Mouse (Mus musculus) heart, embryonic 13.5 days (tissue): Measurements from ENCODE around the gene Lrrc8b. TPM values are rescaled to one million over a fixed set of nuclear protein-coding genes. Genes with fewer than 3 reads are reported as not detected.

Experiments
- ATAC-seq: fragments of 200-750 bp; cut with Nextera tagmentation; 2 replicates; pipeline ENCODE4 v1.8.0; 2017; ENCODE audit warnings: moderate TSS enrichment; ENCODE audit not compliant: insufficient number of reproducible peaks, low FRiP score, low TSS enrichment; ENCODE audit errors: extremely low read depth
- H3K27ac ChIP-seq: fragments of 300-500 bp; sonication (generic); replicated peaks from 2 replicates; pipeline ENCODE4 v1.5.1; 2015; ENCODE audit warnings: moderate library complexity, mild to moderate bottlenecking, inconsistent platforms
- H3K27me3 ChIP-seq: fragments of 300-500 bp; sonication (generic); replicated peaks from 2 replicates; pipeline ENCODE4 v1.6.1; 2015; ENCODE audit warnings: mild to moderate bottlenecking, inconsistent platforms
- H3K36me3 ChIP-seq: fragments of 300-500 bp; sonication (generic); 2 replicates; pipeline ENCODE4 v1.6.1; 2015; ENCODE audit warnings: mild to moderate bottlenecking, inconsistent platforms
- H3K4me1 ChIP-seq: fragments of 300-500 bp; sonication (generic); 2 replicates; pipeline ENCODE4 v1.6.1; 2015; ENCODE audit warnings: inconsistent platforms
- H3K4me2 ChIP-seq: fragments of 300-500 bp; sonication (generic); 2 replicates; pipeline ENCODE4 v1.6.1; 2015; ENCODE audit warnings: inconsistent platforms, mild to moderate bottlenecking, moderate library complexity
- H3K4me3 ChIP-seq: fragments of 300-500 bp; sonication (generic); 2 replicates; pipeline ENCODE4 v1.5.1; 2015; ENCODE audit warnings: moderate library complexity, mild to moderate bottlenecking, inconsistent platforms
- H3K9ac ChIP-seq: fragments of 300-500 bp; sonication (generic); 2 replicates; pipeline ENCODE4 v1.6.1; 2015; ENCODE audit warnings: inconsistent platforms, mild to moderate bottlenecking, moderate library complexity
- H3K9me3 ChIP-seq: fragments of 300-500 bp; sonication (generic); 2 replicates; pipeline ENCODE4 v1.6.1; 2016; ENCODE audit warnings: inconsistent platforms
- WGBS: fragments of 180-500 bp; shearing (Covaris S2); methylation state at CpG from one replicate; pipeline ENCODE4 v1.1.7; 2015; ENCODE audit warnings: mixed read lengths; 5-methylcytosine and 5-hydroxymethylcytosine counted together
- polyA plus RNA-seq: library from polyadenylated mRNA; unstranded; fragments of >200 nt; fragmentation: Nextera tagmentation; extraction: Ambion mirVana; gene quantifications from 2 replicates; pipeline ENCODE4 v1.2.1, GENCODE M21; 2015

Gene Lrrc8b
- polyA plus RNA-seq, 1 experiment from 2014 or later = 3.8 TPM

DNA sequence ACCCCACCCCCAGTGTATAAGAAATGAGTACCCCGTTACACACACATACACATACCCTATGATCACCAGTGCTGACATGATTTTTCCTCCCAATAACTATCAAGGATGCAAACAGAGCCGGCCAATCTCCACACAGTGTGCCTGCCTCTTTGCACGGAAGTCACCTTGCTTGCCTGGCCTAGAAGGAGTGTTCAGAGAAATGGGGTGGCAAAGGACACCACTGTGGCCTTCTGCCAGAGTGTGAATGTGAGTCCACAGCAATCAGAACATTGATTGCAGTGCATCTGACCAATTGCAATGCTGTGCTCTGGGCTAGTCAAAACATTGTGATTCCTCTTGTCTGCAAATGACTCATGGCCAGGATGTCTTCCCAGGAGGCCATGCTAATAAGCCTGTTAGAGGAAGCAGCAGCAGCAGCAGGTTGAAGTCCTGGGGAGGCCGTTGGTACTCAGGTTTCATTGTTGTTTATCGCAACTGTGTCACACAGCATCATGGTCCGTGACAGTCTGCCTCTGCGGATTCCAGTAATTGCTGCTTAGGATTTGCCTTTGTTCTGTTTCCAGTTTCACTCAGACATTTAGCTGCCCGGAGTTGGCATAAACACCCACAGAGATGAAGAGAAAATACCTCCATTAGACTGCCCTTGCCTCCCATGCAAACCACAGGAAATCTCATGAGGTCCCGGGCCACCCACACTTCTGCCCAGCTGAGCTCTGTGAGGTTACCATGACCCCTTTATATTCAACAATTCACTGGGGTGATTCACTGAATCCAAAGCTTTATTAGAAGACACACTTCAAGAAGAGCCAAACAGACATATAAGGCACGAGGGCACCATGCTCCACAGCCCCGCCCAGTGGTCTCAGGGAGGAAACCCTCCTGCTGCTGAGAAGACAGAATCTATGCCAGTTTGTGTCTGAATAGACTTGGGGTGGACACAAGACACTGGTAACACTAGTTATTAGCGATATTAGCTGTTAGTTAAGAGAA is 84.9 kb downstream of the Lrrc8b start:
- no peaks in the 10 kb centered on the region for H3K36me3 ChIP-seq
- no peak overlapping the region for H3K4me3 ChIP-seq
- no peak for ATAC-seq
- H3K4me2 ChIP-seq = no peak overlapping the region
- peaks cover 21% of the 10 kb centered on the region for H3K4me1 ChIP-seq
- H3K27me3 ChIP-seq = no peaks in the 10 kb centered on the region
- no peaks in the 10 kb centered on the region for H3K9me3 ChIP-seq
- WGBS = 51% methylated on average over 12 of the region's 12 CpGs
- no peak overlapping the region for H3K9ac ChIP-seq
- H3K27ac ChIP-seq = no peak overlapping the region

- H3K9ac ChIP-seq = no peak overlapping the region
- H3K36me3 ChIP-seq = no peaks in the 10 kb centered on the region
- ATAC-seq = no peak
- no peak overlapping the region for H3K4me2 ChIP-seq
- H3K4me1 ChIP-seq = peaks cover 15% of the 10 kb centered on the region
- H3K27me3 ChIP-seq = no peaks in the 10 kb centered on the region
- H3K27ac ChIP-seq = no peak overlapping the region
- H3K9me3 ChIP-seq = no peaks in the 10 kb centered on the region
- H3K4me3 ChIP-seq = no peak overlapping the region
- WGBS = 79% methylated on average over 3 of the region's 3 CpGs
These were observed 85.6 kb downstream of the Lrrc8b start for GRCm38 (mm10) chr5:105501136-105501535.

GRCm38 (mm10) chr5:105508813-105509212 is 93.2 kb downstream of the Lrrc8b start:
- H3K4me3 ChIP-seq = no peak overlapping the region
- no peak overlapping the region for H3K9ac ChIP-seq
- no peak overlapping the region for H3K4me2 ChIP-seq
- 85% methylated on average over 6 of the region's 6 CpGs for WGBS
- no peak for ATAC-seq
- H3K27me3 ChIP-seq = no peaks in the 10 kb centered on the region
- no peak overlapping the region for H3K27ac ChIP-seq
- no peaks in the 10 kb centered on the region for H3K36me3 ChIP-seq
- peaks cover 3% of the 10 kb centered on the region; the same call in 1 of the 2 replicates for H3K4me1 ChIP-seq
- H3K9me3 ChIP-seq = no peaks in the 10 kb centered on the region

DNA sequence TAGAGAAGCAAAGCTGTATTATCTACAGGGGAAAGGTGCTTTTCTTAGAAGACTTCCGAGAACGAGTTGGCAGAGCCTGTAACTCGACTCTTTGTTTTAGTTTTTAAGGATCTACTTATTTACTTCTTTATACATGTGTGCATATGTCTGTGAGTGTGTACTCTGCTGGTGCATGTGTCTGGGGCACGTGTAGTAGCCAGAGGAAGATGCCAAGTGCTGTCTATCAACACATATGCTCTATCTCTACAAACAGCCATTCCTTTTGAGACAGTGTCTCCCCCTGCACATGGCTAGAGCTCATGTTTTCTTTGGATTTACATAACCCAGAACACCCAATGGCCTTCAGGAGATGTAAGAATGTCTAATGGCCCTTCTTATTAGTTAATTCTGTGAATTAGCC is 96.7 kb downstream of the Lrrc8b start:
- H3K9ac ChIP-seq = no peak overlapping the region
- peaks cover 12% of the 10 kb centered on the region for H3K4me1 ChIP-seq
- no peak overlapping the region for H3K27ac ChIP-seq
- H3K9me3 ChIP-seq = no peaks in the 10 kb centered on the region
- WGBS = 36% methylated on average over 4 of the region's 4 CpGs
- H3K36me3 ChIP-seq = no peaks in the 10 kb centered on the region
- H3K27me3 ChIP-seq = no peaks in the 10 kb centered on the region
- no peak overlapping the region for H3K4me3 ChIP-seq
- no peak for ATAC-seq
- H3K4me2 ChIP-seq = no peak overlapping the region

DNA sequence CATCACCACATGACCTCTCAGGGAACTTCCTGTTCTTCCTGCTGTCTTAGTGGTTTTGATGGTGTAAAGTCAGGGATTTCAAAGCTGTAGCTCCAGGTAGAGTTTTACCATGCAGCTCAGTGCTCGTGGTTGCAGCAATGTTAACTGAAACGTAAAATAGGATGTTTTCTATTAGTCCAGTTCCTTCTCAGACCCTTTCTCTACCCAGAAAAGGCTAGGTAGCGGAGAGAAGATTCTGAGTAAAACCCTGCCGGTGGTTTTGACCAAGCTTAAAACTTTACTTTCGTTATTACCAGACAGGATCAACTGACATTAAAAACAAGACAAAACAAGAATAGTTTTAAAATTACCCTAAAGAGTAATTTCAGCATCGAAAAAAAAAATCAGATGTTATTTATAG is 100.0 kb downstream of the Lrrc8b start:
- peaks cover 29% of the 10 kb centered on the region for H3K4me1 ChIP-seq
- no peak overlapping the region for H3K9ac ChIP-seq
- no peak overlapping the region for H3K4me2 ChIP-seq
- 77% methylated on average over 6 of the region's 6 CpGs for whole genome bisulfite sequencing
- H3K36me3 ChIP-seq = no peaks in the 10 kb centered on the region
- no peaks in the 10 kb centered on the region for H3K27me3 ChIP-seq
- H3K9me3 ChIP-seq = no peaks in the 10 kb centered on the region
- no peak overlapping the region for H3K27ac ChIP-seq
- no peak overlapping the region for H3K4me3 ChIP-seq
- ATAC-seq = no peak

DNA sequence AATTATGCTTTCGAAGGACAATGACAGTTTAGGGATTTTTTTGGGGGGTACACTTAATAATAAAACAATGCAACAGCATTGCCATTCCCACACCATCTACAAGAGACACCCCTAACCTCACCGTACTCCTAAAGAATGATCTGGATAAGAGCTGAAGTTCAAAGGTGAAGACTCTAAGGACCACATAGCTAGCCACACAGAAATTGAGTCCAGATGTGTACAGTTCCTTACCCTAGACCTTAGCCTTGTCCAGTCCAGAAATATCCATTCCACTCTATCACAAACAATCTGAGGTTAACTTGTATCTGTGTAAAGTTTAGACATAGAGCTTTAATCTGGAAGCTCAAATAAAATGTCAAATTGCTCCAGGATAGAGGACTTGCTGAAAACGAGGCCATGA is 100.7 kb downstream of the Lrrc8b start:
- H3K36me3 ChIP-seq = no peaks in the 10 kb centered on the region
- no peaks in the 10 kb centered on the region for H3K9me3 ChIP-seq
- H3K4me1 ChIP-seq = peaks cover 36% of the 10 kb centered on the region
- no peak overlapping the region for H3K27ac ChIP-seq
- ATAC-seq = no peak
- no peak overlapping the region for H3K4me3 ChIP-seq
- H3K4me2 ChIP-seq = no peak overlapping the region
- H3K27me3 ChIP-seq = no peaks in the 10 kb centered on the region
- H3K9ac ChIP-seq = no peak overlapping the region
- 51% methylated on average over 3 of the region's 3 CpGs for WGBS

GRCm38 (mm10) chr5:105517992-105518625 is 102.5 kb downstream of the Lrrc8b start:
- Histone ChIP-seq H3K9ac (peak overlapping the region; percentile 97), H3K4me2 (peak overlapping the region; percentile 88), H3K4me3 (peak overlapping the region; percentile 92), H3K27ac (peak overlapping the region; percentile 98), H3K36me3 (no peaks in the 10 kb centered on the region), H3K27me3 (no peaks in the 10 kb centered on the region), H3K4me1 (peaks cover 51% of the 10 kb centered on the region), H3K9me3 (no peaks in the 10 kb centered on the region)
- 7% methylated on average over 7 of the region's 7 CpGs for WGBS
- ATAC-seq = no peak

- H3K4me1 ChIP-seq = peaks cover 57% of the 10 kb centered on the region
- no peaks in the 10 kb centered on the region for H3K27me3 ChIP-seq
- peak overlapping the region; percentile 97 for H3K9ac ChIP-seq
- H3K9me3 ChIP-seq = no peaks in the 10 kb centered on the region
- H3K36me3 ChIP-seq = no peaks in the 10 kb centered on the region
- H3K4me2 ChIP-seq = peak overlapping the region; percentile 88
- peak overlapping the region; percentile 92 for H3K4me3 ChIP-seq
- WGBS = under 1% methylated on average over 16 of the region's 16 CpGs
- ATAC-seq = peak; percentile 42; the same call in 1 of the 2 replicates
- H3K27ac ChIP-seq = peak overlapping the region; percentile 98
These were observed 103.1 kb downstream of the Lrrc8b start for GRCm38 (mm10) chr5:105518626-105519095.

- WGBS = under 1% methylated on average over 73 of the region's 93 CpGs
- peak within 1 kb of the TSS; percentile 92 for H3K4me3 ChIP-seq
- H3K4me1 ChIP-seq = peaks cover 63% of the 10 kb centered on the region
- H3K36me3 ChIP-seq = peaks cover under 1% of the 10 kb centered on the region; the same call in 1 of the 2 replicates
- no peaks in the 10 kb centered on the region for H3K27me3 ChIP-seq
- H3K27ac ChIP-seq = peak within 1 kb of the TSS; percentile 98
- ATAC-seq = peak; percentile 80
- peak within 1 kb of the TSS; percentile 97 for H3K9ac ChIP-seq
- no peaks in the 10 kb centered on the region for H3K9me3 ChIP-seq
- peak within 1 kb of the TSS; percentile 88 for H3K4me2 ChIP-seq
These were observed 103.8 kb downstream of the Lrrc8b start, which contains the start of gene Lrrc8c for GRCm38 (mm10) chr5:105519096-105519975. Gene Lrrc8c (plus strand): TSS chr5:105519388.

- WGBS = 1% methylated on average over 5 of the region's 5 CpGs
- H3K9ac ChIP-seq = peak overlapping the region; percentile 97
- H3K4me3 ChIP-seq = peak overlapping the region; percentile 92
- peaks cover 69% of the 10 kb centered on the region for H3K4me1 ChIP-seq
- H3K27ac ChIP-seq = peak overlapping the region; percentile 98
- no peak for ATAC-seq
- no peaks in the 10 kb centered on the region for H3K9me3 ChIP-seq
- H3K4me2 ChIP-seq = peak overlapping the region; percentile 88
- no peaks in the 10 kb centered on the region for H3K27me3 ChIP-seq
- H3K36me3 ChIP-seq = peaks cover 7% of the 10 kb centered on the region
These were observed 104.4 kb downstream of the Lrrc8b start for GRCm38 (mm10) chr5:105519976-105520300.
